Mouse (Mus musculus): ENCODE data around the gene Rln1.

Gene Rln1

DNA sequence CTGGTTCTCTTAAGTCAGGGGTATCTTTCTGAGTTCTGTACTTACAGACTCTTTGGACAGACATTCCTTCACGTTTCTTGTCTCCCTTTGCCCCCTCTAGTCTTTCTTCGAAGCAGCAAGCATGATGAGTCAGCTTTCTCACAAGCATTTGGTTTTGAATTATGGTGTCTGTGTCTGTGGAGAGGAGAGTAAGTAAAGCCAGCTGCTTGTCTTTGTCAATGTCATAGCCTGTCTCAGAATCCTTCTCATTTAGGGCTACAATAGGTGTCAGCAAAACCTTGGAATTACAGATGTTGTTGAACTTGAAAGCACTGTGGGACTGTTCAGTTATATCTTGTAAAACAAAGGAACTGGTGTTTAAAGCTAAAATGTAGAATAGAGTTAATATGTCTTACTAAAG lies 39.7 kb downstream of the Rln1 start:
- no peak for DNase-seq

DNA sequence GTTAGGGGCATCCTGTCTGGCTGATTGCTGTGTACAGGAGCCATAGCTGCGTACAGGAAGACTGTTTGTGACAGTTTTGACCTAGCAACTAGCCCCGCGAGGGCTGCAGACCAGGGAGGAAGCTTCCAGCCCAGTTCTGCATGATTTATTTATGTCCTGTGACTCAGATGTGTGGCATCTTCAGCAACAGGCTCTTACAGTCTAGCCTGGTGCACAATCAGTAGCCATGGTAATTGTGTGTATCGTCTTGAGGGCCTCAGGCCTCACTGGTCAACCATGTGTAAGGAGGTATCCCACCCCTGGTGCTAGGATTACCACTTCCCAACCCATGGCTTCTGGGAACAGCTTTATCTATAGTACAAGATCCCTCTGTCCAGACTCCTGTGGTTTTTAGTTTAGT lies 41.9 kb downstream of the Rln1 start:
- no peak for DNase-seq

DNA sequence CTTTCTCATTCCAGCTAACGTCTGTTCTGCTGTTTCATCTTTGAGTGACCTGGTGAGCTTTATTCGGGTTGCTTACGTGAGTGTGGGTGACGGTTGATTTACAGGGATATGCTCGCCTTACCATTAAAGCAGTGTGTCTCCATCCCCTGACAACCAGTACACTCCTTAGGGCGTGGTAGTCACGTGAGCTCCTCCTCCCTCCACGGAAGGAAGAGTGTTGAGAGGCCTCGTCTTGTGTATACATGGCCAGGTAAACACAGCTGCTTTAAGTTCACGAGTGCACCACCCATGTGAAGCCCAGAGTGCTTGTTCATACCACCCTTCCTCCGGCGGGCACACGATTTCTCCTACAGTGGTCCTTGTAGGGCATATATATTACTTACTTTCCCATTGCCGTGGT lies 42.9 kb downstream of the Rln1 start:
- no peak for DNase-seq

DNA sequence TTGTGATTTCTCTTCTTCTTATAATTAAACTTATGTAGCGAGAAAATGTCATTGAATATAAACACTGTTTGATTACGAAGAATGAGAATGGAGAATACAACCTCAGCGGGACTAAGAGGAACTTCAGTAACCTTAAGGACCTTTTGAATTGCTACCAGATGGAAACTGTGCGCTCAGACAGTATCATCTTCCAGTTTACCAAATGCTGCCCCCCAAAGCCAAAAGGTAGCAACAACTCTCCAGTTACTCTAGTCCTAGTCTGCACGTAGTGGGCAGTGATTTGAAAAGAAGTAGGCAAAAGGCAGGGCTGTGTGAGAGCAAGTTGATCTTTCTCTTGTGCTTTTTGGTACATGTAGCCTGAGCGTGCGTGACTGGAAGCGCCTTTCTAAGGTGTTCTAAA lies 46.6 kb downstream of the Rln1 start:
- no peak for DNase-seq

DNA sequence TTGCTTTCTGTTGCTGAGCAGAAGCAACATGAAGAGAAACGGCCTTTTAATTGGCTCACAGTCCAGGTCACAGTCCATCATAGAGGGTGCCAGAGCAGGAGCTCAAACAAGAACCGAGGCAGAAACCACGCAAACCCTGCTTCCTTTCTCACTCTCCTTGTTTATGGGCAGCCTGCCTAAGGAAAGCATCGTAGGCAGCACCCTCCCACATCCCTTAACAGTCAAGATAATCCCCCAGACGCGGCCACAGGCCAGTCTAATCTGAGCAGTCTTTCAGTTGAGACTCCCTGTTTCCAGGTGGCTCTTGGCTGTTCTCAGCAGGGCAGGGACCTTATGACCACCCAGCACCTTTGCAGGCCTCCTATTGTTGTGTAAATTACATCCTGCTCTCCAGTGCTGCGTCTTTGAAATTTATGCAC lies 49.0 kb downstream of the Rln1 start:
- DNase-seq: no peak
